Mouse (Mus musculus) urinary bladder, postnatal 14 days (tissue): ENCODE data around the gene C1qtnf2.
A peak's percentile ranks its signal among the peaks of the same experiment; 100 is the strongest.

Experiments
- DNase-seq: peaks from one replicate; pipeline ENCODE4 v3.0.0; 2021; ENCODE audit warnings: low spot score

Gene C1qtnf2

DNA sequence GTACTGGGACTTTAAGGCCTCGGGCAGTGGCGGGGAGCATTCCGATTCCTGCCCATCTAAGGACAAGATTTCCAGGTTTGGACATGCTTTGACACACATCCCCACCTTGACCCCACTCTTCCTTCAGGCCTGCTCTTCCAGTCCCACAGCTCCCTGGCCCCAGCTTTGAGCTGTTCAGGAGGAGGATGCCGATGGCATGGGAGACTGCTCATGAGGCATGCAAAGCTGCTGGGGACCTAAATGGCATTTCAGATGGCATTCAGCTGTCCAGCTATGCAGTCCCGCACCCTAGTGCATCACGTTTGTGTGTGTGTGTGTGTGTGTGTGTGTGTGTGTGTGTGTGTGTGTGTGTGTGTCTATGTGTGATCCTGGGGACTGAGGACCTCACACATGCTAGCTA, 63.0 kb downstream of the C1qtnf2 start:
- DNase-seq = peak; percentile 48

DNA sequence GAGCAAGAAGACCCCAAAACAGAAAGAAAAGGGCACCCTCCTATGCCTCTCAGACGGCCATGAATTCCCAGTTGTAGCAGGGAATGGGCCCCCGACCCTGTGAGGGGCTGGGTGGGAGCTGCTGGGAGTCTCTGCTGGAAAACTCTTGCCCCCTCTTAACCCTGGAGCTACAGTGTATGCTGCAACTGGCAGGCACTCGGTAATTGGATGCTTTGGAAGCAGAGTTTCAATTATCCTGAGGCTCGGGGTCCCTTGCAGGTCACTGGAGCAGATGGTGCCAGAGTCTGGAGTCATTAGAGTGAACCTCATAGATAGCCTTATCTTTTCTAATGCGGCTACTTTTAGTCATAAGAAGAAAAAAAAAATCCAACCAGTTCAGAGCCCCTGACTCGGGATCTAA, 65.8 kb downstream of the C1qtnf2 start:
- no peak for DNase-seq
